Mouse (Mus musculus): ENCODE results near the gene Myo19.

DNA sequence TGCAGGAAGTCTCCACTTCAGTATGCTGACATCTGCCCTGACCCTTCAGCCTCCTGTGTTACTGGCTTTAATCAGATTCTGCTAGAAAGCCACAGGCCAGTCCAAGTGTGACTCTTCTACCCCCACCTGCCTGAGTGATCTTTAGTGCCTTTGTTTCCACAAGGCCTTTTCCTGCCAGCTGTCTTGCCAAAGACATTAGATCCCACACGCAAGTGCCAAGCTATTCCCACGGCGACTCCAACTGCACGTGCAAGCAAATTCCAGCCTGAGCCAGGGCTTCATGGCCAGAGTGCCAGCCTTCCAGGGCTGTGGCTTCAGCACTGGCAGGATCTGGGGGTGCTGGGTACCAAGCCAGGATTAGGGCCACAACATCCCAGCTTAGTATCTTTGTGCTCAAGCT, 30.5 kb downstream of the Myo19 start:
- no peak for TF ChIP-seq POLR2A (IDR thresholded peaks at IDR 0.05; ENCODE audit: low read depth, low read length)
- TF ChIP-seq CTCF (IDR thresholded peaks at IDR 0.05; ENCODE audit: extremely low read depth, insufficient read depth, insufficient read length, insufficient replicate concordance): no peak
